Mouse (Mus musculus) cerebellum, adult 9-11 months (tissue): Measurements from ENCODE around the gene 4930451I11Rik.
A peak's percentile ranks its signal among the peaks of the same experiment; 100 is the strongest.

ENCODE experiments used
- DNase-seq: peaks from one replicate; pipeline ENCODE4 v3.0.0; 2022

The 4930451I11Rik gene

GRCm38 (mm10) chr7:126832036-126832598, 678 bp upstream of the 4930451I11Rik start:
- peak; percentile 87 for DNase-seq

DNA sequence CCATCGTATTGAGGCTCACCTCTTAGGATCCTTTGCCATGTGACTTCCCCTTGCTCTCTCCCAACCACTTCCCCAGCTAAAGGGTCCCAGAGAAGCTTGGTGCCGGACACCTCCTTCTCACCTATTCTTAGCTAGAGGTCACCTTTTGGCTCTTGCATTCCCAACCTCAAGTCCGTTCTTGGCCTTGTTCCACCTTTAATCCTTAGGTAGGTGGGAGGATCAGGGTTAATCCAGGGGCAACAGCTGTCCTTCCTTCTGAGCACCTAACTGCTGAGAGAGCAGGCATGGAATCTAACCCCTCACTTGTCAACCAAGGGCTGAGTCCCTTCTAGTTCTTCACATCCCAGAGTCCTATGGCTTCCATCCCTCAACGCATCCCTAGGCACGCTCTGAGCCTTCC, 5.5 kb downstream of the 4930451I11Rik start:
- no peak for DNase-seq

- DNase-seq = peak; percentile 59
These were observed 6.0 kb downstream of the 4930451I11Rik start for GRCm38 (mm10) chr7:126825403-126825802.

DNA sequence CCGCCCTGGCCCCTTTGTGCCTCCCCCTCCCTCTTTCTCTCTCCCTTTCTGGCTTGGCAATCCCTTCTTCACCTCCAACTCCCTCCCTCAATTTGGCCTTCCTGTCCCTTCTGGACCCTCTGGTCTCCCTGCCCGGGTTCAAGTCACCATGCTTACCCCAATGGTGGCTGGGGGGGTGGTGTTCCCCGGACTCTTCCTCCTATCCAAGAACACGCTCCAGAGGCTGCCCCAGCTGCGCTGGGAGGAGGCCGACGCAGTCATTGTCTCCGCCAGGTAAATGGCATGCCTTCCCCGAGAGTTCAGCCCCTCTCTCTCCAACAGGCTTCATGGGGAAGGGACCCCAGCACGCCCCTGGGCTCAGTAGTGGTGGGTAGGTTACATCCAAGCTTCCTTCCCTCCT, 7.5 kb downstream of the 4930451I11Rik start:
- DNase-seq = peak; percentile 71

- peak; percentile 81 for DNase-seq
These were observed 8.2 kb downstream of the 4930451I11Rik start for GRCm38 (mm10) chr7:126823202-126823711.

DNA sequence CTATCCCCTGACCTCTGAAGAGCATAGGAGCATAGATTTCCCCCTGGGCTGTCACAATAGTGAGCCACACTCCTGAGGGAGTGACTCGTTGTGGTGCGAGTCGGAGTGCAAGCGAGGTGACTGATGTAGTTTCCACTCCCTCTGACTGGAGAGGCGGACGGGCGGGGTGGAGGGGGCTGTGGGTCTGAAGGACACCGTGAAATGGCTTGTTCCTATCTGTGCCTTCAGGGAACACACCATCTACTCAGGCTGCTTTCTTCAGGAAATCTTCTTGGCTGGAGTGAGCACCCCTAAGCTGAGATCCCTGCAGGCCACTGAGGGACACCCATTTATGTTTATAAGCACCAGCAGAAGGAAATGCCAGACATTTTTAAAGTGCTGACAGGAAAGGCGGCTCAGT, 8.7 kb downstream of the 4930451I11Rik start:
- peak; percentile 71 for DNase-seq

DNA sequence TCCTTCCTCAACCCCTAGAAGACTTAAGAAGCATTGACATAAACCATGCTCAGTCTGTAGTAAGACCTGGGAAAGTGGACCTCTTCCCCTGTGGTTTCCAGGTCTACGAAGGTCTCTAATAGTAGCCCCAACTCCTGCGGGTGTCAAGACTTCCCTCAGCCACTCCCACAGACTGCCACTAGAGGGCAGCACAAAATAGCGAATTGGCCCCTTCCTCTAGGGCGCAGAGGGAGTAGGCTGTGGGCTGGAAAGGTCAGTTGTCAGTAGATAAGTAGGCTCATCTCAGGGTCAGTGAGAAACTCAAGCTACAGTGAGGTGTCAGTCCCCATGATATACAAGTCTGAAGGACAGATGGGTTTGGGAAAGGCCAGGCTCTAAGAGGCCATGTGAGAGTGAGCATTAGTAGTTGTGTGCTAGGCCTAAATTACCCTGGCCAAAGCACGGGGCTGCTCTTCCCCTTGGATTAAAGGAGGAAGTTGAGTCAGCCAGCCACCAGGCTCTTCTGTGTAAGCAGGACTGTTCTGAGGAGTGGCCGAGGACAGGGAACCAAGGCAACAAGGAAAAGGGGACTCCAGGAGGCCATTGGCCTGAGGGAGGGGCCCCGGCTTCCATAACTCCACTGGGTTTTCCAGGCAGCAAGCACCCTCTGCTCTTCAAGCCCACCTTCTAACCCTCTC, 9.5 kb downstream of the 4930451I11Rik start:
- DNase-seq = peak; percentile 88

DNA sequence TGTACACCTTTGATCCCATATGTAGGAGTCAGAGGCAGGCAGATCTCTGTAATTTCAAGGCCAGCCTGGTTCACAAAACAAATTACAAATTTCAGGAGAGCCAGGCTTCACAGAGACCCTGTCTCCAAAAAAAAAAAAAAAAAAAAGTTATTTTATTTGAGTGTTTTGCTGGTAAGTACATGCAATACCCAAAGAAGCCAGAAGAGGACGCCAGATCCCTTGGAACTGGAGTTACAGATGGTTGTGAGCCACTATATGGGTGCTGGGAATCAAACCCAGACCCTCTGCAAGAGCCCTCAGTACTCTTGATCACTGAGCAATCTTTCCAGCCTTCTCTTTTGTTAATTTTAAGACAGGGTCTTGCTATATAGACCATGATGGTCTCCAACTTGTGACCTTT, 12.6 kb downstream of the 4930451I11Rik start:
- no peak for DNase-seq

DNA sequence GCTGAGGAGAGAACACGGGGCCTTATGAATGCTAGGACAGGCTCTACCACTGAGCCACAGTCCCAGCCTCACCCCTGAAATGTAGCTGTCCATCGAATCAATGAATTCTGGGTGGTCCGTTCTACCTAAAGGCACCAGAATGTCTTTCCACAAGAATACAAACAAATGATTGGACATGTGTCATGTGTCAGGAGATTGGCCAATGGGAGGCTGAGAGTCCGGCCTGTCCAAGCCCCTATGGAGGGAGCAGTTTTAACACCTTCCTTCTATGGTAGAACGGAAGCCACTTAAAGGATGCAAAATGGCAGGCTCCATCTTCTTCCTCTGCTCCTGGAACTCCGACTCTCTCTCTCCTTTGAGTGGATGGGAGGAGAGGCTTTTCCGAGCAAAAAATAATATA, 13.8 kb downstream of the 4930451I11Rik start:
- DNase-seq = no peak

DNA sequence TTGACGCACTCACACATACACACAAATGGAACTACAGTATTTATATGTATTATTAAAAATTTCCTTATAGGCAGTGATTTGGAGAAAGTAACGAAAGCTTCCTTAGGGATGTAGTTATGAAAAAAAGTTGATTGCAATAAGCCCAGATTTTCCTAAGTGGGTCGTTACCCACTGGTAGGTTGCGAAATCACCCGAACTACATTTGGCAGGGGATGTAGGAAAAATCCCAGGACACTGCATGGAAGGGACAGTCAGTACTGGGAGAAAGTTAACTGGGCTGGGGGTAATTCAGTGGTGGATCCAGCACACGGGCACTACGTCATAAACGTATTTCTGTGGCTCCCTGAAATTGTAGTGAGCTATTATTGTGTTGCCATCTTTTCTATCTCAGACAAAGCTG, 14.9 kb downstream of the 4930451I11Rik start:
- no peak for DNase-seq

GRCm38 (mm10) chr7:126815726-126816222, 15.7 kb downstream of the 4930451I11Rik start:
- no peak for DNase-seq

- no peak for DNase-seq
These were observed 21.6 kb downstream of the 4930451I11Rik start for GRCm38 (mm10) chr7:126809723-126810369.

DNA sequence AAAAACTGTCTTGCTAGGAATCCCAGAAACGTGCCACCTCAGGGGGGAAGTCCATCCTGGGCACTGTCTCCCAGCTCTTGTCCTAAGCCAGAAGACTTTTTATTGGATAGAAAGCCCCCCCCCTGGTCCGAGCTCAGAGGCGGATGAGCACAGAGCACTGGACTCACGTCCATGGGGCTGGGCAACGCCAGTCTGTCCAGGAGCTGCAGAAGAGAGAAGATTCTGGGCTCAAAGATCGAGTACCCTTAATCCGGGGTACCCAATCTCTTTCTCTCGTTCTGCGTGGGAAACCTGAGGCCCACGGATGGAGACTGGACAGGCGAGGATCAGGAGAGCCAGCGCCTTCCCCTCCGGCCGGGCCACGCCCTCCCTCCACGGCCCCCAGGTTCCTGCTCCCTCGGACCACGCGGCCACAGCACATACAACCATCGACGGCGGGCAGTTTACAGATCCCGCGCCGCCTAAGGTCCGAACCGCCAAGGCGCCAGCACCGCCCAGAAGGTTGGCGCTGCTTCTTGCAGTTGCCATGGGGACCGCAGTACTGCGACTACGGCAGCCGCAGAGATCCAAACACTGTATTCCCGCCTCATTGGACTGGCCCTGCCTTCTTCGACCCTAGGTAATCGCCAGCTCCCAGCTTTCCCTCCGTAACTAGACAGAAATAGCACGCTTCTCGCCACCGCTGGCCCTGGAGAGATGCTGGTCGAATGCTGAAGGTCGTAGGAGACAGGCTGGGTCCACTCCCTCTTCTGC, 22.6 kb downstream of the 4930451I11Rik start:
- DNase-seq = peak; percentile 92

- no peak for DNase-seq
These were observed 24.0 kb downstream of the 4930451I11Rik start for GRCm38 (mm10) chr7:126807405-126807804.

GRCm38 (mm10) chr7:126806956-126807355, 24.5 kb downstream of the 4930451I11Rik start:
- no peak for DNase-seq

DNA sequence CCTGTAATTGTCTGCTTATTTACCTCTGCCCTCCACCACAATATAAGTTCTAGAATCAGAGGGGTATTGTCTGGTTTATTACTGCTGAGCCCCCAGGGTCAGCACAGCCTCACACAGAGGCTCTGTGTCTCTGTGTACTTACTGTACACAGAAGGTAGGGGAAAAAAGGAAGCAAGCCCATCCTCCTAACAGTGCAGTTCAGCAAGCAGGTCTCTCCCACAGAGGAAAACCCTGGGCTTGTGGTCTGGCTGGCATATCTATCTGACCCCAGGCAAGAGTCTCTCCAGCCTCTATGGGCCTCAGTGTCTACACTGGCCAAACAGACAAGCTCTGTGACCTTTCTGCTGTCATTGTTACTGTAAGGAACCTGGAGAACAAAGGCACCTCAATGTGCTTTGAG, 27.7 kb downstream of the 4930451I11Rik start:
- no peak for DNase-seq

- no peak for DNase-seq
These were observed 28.3 kb downstream of the 4930451I11Rik start for GRCm38 (mm10) chr7:126803181-126803580.

DNA sequence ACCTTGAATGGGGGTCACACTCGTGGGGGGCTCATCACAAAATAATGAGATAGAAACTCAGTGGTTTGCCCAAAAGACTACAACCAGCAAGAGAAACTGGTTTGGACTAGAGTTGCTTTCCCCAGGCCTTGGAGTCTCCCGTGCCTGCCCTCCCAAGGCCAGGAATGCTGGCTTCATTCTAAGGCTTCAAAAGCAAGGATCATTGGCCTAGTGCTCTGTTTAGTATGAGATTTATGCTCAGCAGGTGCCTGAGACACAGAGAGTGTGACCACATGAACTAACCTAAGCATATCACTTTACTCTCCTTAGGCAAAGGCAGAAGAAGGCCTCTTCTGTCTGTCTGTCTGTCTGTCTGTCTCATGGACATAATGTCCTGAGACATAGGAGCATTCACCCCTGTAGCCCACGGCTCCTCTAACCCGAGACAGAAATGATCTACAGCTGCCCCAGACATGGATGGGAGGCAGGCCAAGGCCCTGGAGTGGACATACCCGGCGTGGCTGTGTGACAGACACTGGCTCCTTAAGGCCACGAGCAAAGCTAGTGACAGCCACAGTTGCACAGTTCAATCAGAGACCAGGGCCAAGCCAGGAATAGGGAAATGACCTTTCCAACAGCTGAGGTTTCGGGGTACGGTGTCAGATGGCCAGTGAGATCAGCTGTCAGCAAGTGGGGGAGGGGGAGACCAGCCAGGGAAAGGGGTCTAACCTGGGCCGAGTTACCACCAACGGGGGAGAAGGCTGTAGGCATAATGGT, 29.1 kb downstream of the 4930451I11Rik start:
- no peak for DNase-seq

DNA sequence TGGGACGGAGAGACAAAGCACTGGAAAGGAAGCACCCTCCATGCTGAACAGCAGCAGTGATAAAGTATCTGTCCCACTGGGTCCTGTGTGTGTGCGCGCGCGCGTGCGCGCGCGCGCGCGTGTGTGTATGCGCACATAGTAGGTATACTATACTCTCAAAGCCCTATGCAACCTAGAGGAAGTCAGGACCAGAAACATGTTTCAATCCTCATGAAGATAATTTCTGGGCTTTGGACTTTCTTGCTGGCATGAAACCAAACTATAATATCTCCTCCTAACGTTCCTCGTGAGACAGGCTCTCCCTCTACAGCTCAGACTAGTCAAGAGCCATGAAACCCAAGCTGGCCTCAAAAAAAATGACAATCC, 30.4 kb downstream of the 4930451I11Rik start:
- no peak for DNase-seq

- DNase-seq = peak; percentile 71
These were observed 31.0 kb downstream of the 4930451I11Rik start for GRCm38 (mm10) chr7:126800269-126801056.

GRCm38 (mm10) chr7:126799468-126800268, 31.8 kb downstream of the 4930451I11Rik start:
- peak; percentile 86 for DNase-seq
